Mouse (Mus musculus) cerebellum, adult 2 months (tissue): ENCODE results near the gene Ano4. TPM values are rescaled to one million over a fixed set of nuclear protein-coding genes. Genes with fewer than 3 reads are reported as not detected.
"Not testable (repeated sequence)": the region's sequence is repeated elsewhere in the genome, so short reads cannot be mapped to it uniquely, and the experiment has no call there.

Experiments
- DNase-seq, 2 experiments: peaks; one replicate each; pipeline ENCODE4 v3.0.0; 2021
- H3K27ac ChIP-seq: fragments of 200-500 bp; 2 replicates; pipeline ENCODE4 v1.5.1; 2012; ENCODE audit warnings: low read length, control low read depth, inconsistent platforms; ENCODE audit not compliant: insufficient read depth
- H3K27me3 ChIP-seq: fragments of 200-500 bp; 2 replicates; pipeline ENCODE4 v1.6.1; 2012; ENCODE audit warnings: inconsistent platforms, mild to moderate bottlenecking, low read length, moderate library complexity; ENCODE audit not compliant: control insufficient read depth, insufficient read depth
- H3K4me1 ChIP-seq: fragments of 200-500 bp; 2 replicates; pipeline ENCODE4 v1.6.1; 2011; ENCODE audit warnings: low read length; ENCODE audit not compliant: control insufficient read depth, insufficient read depth
- H3K4me3 ChIP-seq: fragments of 200-500 bp; replicated peaks from 2 replicates; pipeline ENCODE3; 2011; ENCODE audit warnings: mild to moderate bottlenecking, low read depth, low read length, control low read depth; ENCODE audit not compliant: insufficient read depth
- CTCF ChIP-seq: fragments of 200-500 bp; IDR thresholded peaks from 2 replicates; pipeline ENCODE4 v1.5.1; 2011; ENCODE audit warnings: low read depth, mild to moderate bottlenecking, control low read depth, low read length, moderate library complexity, borderline replicate concordance; ENCODE audit not compliant: insufficient read depth
- POLR2A ChIP-seq: fragments of 200-500 bp; IDR thresholded peaks from 2 replicates; pipeline ENCODE4 v1.6.1; 2011; ENCODE audit warnings: low read length, control low read depth, borderline replicate concordance; ENCODE audit not compliant: insufficient read depth
- WGBS: fragments of 180-500 bp; shearing (Covaris S2); methylation state at CpG from one replicate; pipeline ENCODE4 v1.1.7; 2018; 5-methylcytosine and 5-hydroxymethylcytosine counted together
- polyA plus RNA-seq: library from polyadenylated mRNA; depleted of rRNA; stranded (reverse); fragments of >200 nt; gene quantifications from 2 replicates; pipeline ENCODE4 v1.2.3, GENCODE M21; 2012

Ano4 gene
- polyA plus RNA-seq, 1 experiment: 17.9 TPM

GRCm38 (mm10) chr10:89103594-89103993 lies 241.0 kb downstream of the Ano4 start:
- 12% methylated on average over 2 of the region's 2 CpGs for WGBS

DNA sequence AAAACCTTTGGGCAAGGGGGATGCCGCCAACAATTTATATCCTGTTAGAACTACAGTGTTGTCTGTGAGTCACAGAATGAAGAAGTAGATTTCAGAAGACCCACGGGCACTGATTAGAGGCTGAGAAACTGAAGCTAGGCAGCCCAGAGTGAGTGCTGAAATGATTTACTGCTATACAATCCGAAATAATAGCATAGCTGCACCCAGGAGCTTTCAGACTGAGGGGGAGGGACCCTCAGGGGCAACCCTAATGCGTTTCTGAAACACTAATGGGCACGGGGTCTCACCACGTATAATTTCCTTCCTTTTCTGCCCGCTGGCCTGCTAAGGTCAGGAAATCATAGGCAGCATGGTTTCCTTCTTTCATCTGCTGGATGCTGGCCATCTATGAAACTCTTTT lies 242.5 kb downstream of the Ano4 start:
- H3K27me3 ChIP-seq: no peaks in the 10 kb centered on the region
- no peak for TF ChIP-seq POLR2A
- TF ChIP-seq CTCF: no peak
- no peaks in the 10 kb centered on the region for H3K4me1 ChIP-seq
- 67% methylated on average over 7 of the region's 7 CpGs for WGBS
- no peak overlapping the region for H3K27ac ChIP-seq
- no peak for DNase-seq
- H3K4me3 ChIP-seq: no peak overlapping the region

More at GRCm38 (mm10) chr10:89103594-89103993, 241.0 kb downstream of the Ano4 start:
- H3K27ac ChIP-seq: no peak overlapping the region
- peak in 1 of 2 experiments; percentile 9 for DNase-seq
- TF ChIP-seq CTCF: no peak
- TF ChIP-seq POLR2A: no peak
- no peaks in the 10 kb centered on the region for H3K4me1 ChIP-seq
- no peak overlapping the region for H3K4me3 ChIP-seq
- H3K27me3 ChIP-seq: no peaks in the 10 kb centered on the region

GRCm38 (mm10) chr10:89098183-89098582 lies 246.4 kb downstream of the Ano4 start:
- no peaks in the 10 kb centered on the region for H3K4me1 ChIP-seq
- DNase-seq: no peak
- H3K27me3 ChIP-seq: no peaks in the 10 kb centered on the region
- H3K27ac ChIP-seq: no peak overlapping the region
- WGBS: 77% methylated on average over 4 of the region's 4 CpGs
- no peak overlapping the region for H3K4me3 ChIP-seq
- TF ChIP-seq POLR2A (no peak), CTCF (no peak)

DNA sequence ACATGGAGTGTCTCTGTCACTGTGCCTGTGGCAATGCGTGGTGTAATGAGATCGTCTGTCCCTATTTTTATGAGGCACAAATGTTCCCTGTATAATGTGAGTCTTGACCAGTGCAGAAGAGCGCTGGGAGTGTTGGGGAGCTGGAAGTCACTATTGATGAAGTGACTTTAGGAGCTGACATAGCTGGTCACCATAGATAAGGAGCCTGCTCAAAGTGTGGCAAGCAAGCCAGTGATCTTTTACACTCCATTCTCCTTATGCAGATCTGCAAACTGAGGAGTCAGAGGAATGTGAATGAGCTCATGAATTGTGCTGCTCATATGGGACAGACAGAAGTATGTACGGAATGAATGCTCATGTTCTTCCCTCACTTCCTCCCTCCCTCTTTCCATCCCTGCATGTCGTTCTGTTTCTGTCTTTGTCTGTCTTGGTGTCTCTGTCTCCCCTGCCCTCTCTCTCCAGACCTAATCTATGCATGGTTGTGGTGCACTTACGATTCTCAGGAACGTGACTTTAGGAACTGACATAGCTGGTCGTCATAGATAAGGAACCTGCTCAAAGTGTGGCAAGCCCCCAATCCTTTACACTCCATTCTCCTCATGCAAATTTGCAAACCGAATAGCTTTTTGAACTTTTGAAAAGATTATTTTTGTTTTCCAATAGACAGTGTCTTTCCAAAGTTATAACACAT lies 252.1 kb downstream of the Ano4 start:
- Histone ChIP-seq H3K4me3 (no peak overlapping the region), H3K4me1 (no peaks in the 10 kb centered on the region), H3K27ac (no peak overlapping the region), H3K27me3 (no peaks in the 10 kb centered on the region)
- no peak for DNase-seq
- 83% methylated on average over 9 of the region's 9 CpGs for WGBS
- no peak for TF ChIP-seq CTCF
- TF ChIP-seq POLR2A: no peak

GRCm38 (mm10) chr10:89077447-89077846 lies 267.1 kb downstream of the Ano4 start:
- Histone ChIP-seq H3K27ac (no peak overlapping the region), H3K4me1 (no peaks in the 10 kb centered on the region), H3K4me3 (no peak overlapping the region), H3K27me3 (no peaks in the 10 kb centered on the region)
- TF ChIP-seq CTCF (no peak), POLR2A (no peak)
- 89% methylated on average over 5 of the region's 5 CpGs for WGBS
- no peak for DNase-seq

DNA sequence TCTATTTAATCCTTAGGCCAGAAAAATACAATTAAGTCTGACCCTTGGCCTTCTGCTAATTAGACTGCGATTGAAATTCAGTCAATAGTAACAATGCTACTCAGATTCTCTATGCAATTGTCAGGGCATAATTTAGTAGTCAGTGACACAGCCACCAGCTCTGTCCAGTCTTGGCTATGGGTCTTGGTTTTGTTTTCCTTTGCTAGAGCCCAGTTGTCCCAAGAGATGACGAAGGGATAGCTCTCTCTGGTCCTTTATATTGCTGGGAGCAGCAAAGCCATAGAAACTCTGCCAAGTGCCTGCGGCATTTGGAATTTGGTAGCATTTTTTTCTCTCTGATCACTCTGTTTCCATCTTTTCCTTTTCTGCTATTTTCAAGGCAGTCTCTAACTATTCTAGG lies 288.7 kb downstream of the Ano4 start:
- peak in 1 of 2 experiments; percentile 1 for DNase-seq
- Histone ChIP-seq H3K4me1 (no peaks in the 10 kb centered on the region), H3K27me3 (no peaks in the 10 kb centered on the region), H3K4me3 (no peak overlapping the region), H3K27ac (no peak overlapping the region)
- 23% methylated on average over 3 of the region's 3 CpGs for WGBS
- TF ChIP-seq POLR2A (no peak), CTCF (no peak)

DNA sequence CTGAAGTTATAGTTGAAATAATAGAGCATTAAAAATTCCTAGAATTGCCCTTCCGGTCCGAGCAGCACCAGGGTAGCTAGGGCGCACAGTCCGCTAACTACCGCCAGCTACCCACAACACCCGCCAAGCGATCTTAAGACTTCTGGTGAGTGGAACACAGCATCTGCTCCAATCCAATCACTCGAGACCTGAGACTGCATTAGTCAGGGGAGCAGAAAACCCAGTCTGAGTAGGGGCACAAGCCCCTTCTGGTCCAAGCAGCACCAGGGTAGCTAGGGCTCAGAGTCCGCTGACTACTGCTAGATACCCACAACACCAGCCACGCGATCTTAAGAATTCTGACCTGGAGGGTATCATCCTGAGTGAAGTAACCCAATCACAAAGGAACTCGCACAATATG lies 299.6 kb downstream of the Ano4 start:
- not testable (repeated sequence) for H3K27ac ChIP-seq, H3K4me3 ChIP-seq, DNase-seq, H3K4me1 ChIP-seq, H3K27me3 ChIP-seq
- 94% methylated on average over 12 of the region's 12 CpGs for WGBS

DNA sequence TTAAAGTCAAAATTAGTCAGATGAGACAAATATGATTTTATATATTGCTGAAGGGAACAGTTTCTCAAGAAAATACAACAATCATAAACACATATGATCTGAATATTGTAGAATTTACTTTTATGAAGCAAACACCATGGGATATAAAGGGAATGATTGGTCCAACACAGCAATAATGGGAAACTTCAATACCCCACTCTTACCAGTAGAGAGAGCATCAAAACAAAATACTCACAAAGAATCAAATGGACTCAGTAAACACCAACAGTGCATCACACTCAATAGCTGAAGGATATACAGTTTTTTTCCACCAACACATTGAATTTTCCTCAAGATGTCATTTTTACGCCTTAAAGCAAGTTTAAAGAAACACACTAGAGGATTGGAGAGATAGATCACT lies 300.4 kb downstream of the Ano4 start:
- TF ChIP-seq CTCF (no peak), POLR2A (no peak)
- DNase-seq: no peak
- H3K4me1 ChIP-seq: no peaks in the 10 kb centered on the region
- H3K27ac ChIP-seq: no peak overlapping the region
- no peaks in the 10 kb centered on the region for H3K27me3 ChIP-seq
- 98% methylated on average over 1 of the region's 1 CpGs for WGBS
- no peak overlapping the region for H3K4me3 ChIP-seq
